Mouse (Mus musculus): Measurements from ENCODE around the gene Prr3. TPM values are rescaled to one million over a fixed set of nuclear protein-coding genes. Genes with fewer than 3 reads are reported as not detected.

The Prr3 gene
- polyA plus RNA-seq, 1 experiment: 22.2 TPM

GRCm38 (mm10) chr17:35937700-35938348 lies 42.2 kb downstream of the Prr3 start:
- no peak for DNase-seq (ENCODE audit: low spot score)

GRCm38 (mm10) chr17:35935763-35936162 lies 44.3 kb downstream of the Prr3 start:
- DNase-seq (ENCODE audit: low spot score): peak; percentile 13

- peak; percentile 11 for DNase-seq (ENCODE audit: low spot score)
Observed at GRCm38 (mm10) chr17:35932608-35933007, 47.4 kb downstream of the Prr3 start.

GRCm38 (mm10) chr17:35930627-35931026 lies 49.4 kb downstream of the Prr3 start:
- peak; percentile 19 for DNase-seq (ENCODE audit: low spot score)

GRCm38 (mm10) chr17:35929534-35929933 lies 50.5 kb downstream of the Prr3 start:
- peak; percentile 13 for DNase-seq (ENCODE audit: low spot score)

- DNase-seq (ENCODE audit: low spot score): no peak
Observed at GRCm38 (mm10) chr17:35927471-35927870, 52.6 kb downstream of the Prr3 start.

- DNase-seq (ENCODE audit: low spot score): no peak
Observed at GRCm38 (mm10) chr17:35923281-35923680, 56.8 kb downstream of the Prr3 start.

GRCm38 (mm10) chr17:35922566-35922965 lies 57.5 kb downstream of the Prr3 start:
- DNase-seq (ENCODE audit: low spot score): no peak

Other genes starting within 250 kb of the Prr3 start
- gene Ier3, start 158.6 kb downstream of the Prr3 start, polyA plus RNA-seq (2012; rRNA removed): 55.3 and 73.7 TPM in 2 replicates
- 156 and 192 TPM in 2 replicates for gene Flot1, start 157.0 kb downstream of the Prr3 start, polyA plus RNA-seq (2012; rRNA removed)
- 257 TPM in 2 replicates for gene Tubb5, start 141.9 kb downstream of the Prr3 start, polyA plus RNA-seq (2012; rRNA removed)
- 10.4 and 14.2 TPM in 2 replicates for gene Mdc1, start 138.7 kb downstream of the Prr3 start, polyA plus RNA-seq (2012; rRNA removed)
- 10.9 and 11.6 TPM in 2 replicates for gene Nrm, start 118.9 kb downstream of the Prr3 start, polyA plus RNA-seq (2012; rRNA removed)
- gene Ppp1r18, start 114.6 kb downstream of the Prr3 start, polyA plus RNA-seq (2012; rRNA removed): 55.2 and 57.5 TPM in 2 replicates
- 53.4 and 57.7 TPM in 2 replicates for gene Dhx16, start 100.4 kb downstream of the Prr3 start, polyA plus RNA-seq (2012; rRNA removed)
- 29.6 and 35.9 TPM in 2 replicates for gene 2310061I04Rik, start 82.8 kb downstream of the Prr3 start, polyA plus RNA-seq (2012; rRNA removed)
- 45.9 and 58.8 TPM in 2 replicates for gene Atat1, start 70.2 kb downstream of the Prr3 start, polyA plus RNA-seq (2012; rRNA removed)
- gene Mrps18b, start 63.8 kb downstream of the Prr3 start, polyA plus RNA-seq (2012; rRNA removed): 77.9 and 90.8 TPM in 2 replicates
- gene Ppp1r10, start 63.8 kb downstream of the Prr3 start, polyA plus RNA-seq (2012; rRNA removed): 25.8 and 26.0 TPM in 2 replicates
- 58.4 and 74.6 TPM in 2 replicates for gene Abcf1, start 10.5 kb downstream of the Prr3 start, polyA plus RNA-seq (2012; rRNA removed)
- 28.5 and 39.5 TPM in 2 replicates for gene Gnl1, start 385 bp downstream of the Prr3 start, polyA plus RNA-seq (2012; rRNA removed)
- 1.5 and 2.0 TPM in 2 replicates for gene H2-T24, start 40.3 kb upstream of the Prr3 start, polyA plus RNA-seq (2012; rRNA removed)
- 189 and 190 TPM in 2 replicates for gene H2-T23, start 52.6 kb upstream of the Prr3 start, polyA plus RNA-seq (2012; rRNA removed)
- 66.8 and 76.7 TPM in 2 replicates for gene H2-T22, start 62.5 kb upstream of the Prr3 start, polyA plus RNA-seq (2012; rRNA removed)
- gene Gm6034, start 62.7 kb upstream of the Prr3 start, polyA plus RNA-seq (2012; rRNA removed): 0.06 TPM in 1 of 2 replicates, not detected in the other
- gene Gm11127, start 78.1 kb upstream of the Prr3 start, polyA plus RNA-seq (2012; rRNA removed): 0.09 and 0.14 TPM in 2 replicates
- gene Gm19684, start 141.4 kb upstream of the Prr3 start, polyA plus RNA-seq (2012; rRNA removed): 0.12 and 0.13 TPM in 2 replicates
- gene Gm7030, start 149.2 kb upstream of the Prr3 start, polyA plus RNA-seq (2012; rRNA removed): not detected in 2 replicates
- 0.04 TPM in 1 of 2 replicates, not detected in the other for gene Gm8909, start 188.3 kb upstream of the Prr3 start, polyA plus RNA-seq (2012; rRNA removed)
- gene H2-T3, start 210.1 kb upstream of the Prr3 start, polyA plus RNA-seq (2012; rRNA removed): 0.03 TPM in 1 of 2 replicates, not detected in the other

Data from urinary bladder, adult 2 months (tissue).